Mouse (Mus musculus): Measurements from ENCODE around the gene Fggy. TPM values are rescaled to one million over a fixed set of nuclear protein-coding genes. Genes with fewer than 3 reads are reported as not detected.

Fggy gene
- polyA plus RNA-seq, 1 experiment from 2014 or later: 15.0 TPM

- H3K4me1 ChIP-seq (replicated peaks): no peaks in the 10 kb centered on the region; the same call in 1 of the 2 replicates
- ATAC-seq: peak; percentile 31; the same call in 1 of the 2 replicates
- no peaks in the 10 kb centered on the region for H3K9me3 ChIP-seq
- H3K36me3 ChIP-seq: no peaks in the 10 kb centered on the region
- H3K4me3 ChIP-seq (replicated peaks): no peak overlapping the region
- no peak overlapping the region for H3K4me2 ChIP-seq (replicated peaks)
- H3K9ac ChIP-seq: no peak overlapping the region
- H3K27me3 ChIP-seq (replicated peaks): no peaks in the 10 kb centered on the region
- no peak overlapping the region for H3K27ac ChIP-seq
Observed at GRCm38 (mm10) chr4:95953328-95953727, 396.0 kb downstream of the Fggy start.

- H3K9me3 ChIP-seq: no peaks in the 10 kb centered on the region
- peak within 1 kb of the TSS; percentile 79 for H3K4me2 ChIP-seq (replicated peaks)
- H3K9ac ChIP-seq: peak within 1 kb of the TSS; percentile 70
- WGBS: under 1% methylated on average over 82 of the region's 82 CpGs
- 0 out of 2 replicates have a peak, but pooled peaks cover 2% of the 10 kb centered on the region for H3K4me1 ChIP-seq (replicated peaks)
- no peaks in the 10 kb centered on the region for H3K36me3 ChIP-seq
- peak; percentile 100 for ATAC-seq
- peak within 1 kb of the TSS; percentile 66 for H3K27ac ChIP-seq
- H3K27me3 ChIP-seq (replicated peaks): no peaks in the 10 kb centered on the region
- H3K4me3 ChIP-seq (replicated peaks): peak within 1 kb of the TSS; percentile 62
Observed at GRCm38 (mm10) chr4:95966928-95967724, 409.8 kb downstream of the Fggy start, which contains the start of gene Hook1. TSS of gene Hook1 (plus strand) at chr4:95967240.

Data from intestine, embryonic 15.5 days (tissue).